Mouse (Mus musculus) yolk sac, embryonic 10.5 days (tissue): ENCODE measurements at regions not wholly inside any gene's neighbourhood (a gene's known extent, or its start where the extent isn't known, plus 50 kb on each side); places are given as distances from the start of the nearest gene placed in this dataset.
"Not testable (repeated sequence)": the region's sequence is repeated elsewhere in the genome, so short reads cannot be mapped to it uniquely, and the experiment has no call there.

Experiments used
- DNase-seq: peaks from one replicate; pipeline ENCODE4 v3.0.0-alpha.2; 2017; ENCODE audit warnings: low spot score

DNA sequence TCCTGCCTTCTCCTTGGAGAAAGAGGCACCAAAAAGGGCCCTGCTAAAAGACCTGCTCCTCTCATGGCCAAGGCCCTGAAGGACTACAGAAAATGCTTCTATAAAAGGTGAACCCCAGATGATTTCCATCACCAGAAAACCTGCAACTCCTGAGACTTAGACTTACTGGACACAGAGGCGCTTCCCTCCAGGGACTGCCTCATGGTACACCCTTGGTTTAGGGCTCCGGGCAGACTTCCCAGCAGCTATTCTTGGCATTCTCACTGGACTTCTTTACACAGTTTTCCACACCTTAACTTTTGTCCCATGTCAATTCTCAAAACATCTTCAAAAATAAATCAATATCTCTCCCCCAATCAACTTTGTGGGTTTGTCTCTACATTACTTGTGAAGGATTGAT, 393.2 kb downstream of the Gpm6a start:
- peak; percentile 5 for DNase-seq

DNA sequence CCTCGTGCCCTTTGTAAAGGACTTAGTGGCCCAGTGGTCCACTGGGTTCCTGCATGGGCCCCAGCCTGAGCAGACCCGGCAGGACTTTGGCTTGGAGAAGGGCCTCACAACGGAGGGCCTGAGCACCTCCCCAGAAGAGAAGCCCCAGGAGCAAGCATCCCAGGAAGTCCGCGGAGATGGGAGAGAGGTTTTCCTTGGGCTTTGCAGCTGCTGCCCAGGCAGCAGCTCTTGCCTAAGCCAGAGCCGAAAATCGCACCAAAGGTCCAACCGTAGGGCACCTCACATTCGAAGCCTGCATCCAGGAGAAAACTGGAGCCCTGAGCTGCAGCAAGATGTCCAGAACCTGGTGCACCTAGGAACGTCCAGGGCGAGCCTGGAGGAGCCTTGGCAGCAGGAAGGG, 405.2 kb downstream of the Gpm6a start:
- DNase-seq = not testable (repeated sequence)

DNA sequence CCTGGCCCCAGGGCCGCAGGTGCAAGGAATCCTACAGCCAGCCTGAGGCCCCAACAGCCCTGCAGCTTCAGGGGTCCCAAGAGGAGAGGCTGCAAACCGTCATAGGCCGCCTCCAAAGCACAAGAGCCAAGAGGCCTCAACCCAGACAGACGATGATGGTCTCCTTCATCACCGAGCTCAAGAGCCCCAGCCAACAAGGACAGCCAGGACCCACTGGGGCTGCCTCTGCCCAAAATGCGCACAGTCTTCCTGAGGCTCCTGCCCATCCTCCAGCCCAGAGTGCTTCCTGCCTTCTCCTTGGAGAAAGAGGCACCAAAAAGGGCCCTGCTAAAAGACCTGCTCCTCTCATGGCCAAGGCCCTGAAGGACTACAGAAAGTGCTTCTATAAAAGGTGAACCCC, 412.8 kb downstream of the Gpm6a start:
- not testable (repeated sequence) for DNase-seq

DNA sequence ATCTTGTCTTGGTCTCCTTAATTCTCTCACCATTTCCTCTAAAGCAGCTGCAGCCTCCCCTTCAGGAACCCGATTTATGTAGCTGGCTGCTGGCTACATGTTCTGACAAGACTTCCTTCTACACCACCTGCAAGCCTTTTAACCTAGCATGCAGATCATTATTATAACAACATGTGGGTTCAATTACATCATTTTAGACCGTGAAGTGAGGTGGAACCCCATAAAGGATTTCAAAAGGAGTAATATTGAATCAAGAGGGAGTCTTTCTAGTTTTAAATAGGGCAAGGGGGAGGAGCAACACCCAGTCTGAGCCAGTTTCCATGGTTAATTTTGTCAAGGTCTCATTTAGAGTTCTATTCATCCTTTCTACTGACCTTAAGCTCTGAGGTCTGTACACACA, 442.4 kb downstream of the Gpm6a start:
- no peak for DNase-seq

DNA sequence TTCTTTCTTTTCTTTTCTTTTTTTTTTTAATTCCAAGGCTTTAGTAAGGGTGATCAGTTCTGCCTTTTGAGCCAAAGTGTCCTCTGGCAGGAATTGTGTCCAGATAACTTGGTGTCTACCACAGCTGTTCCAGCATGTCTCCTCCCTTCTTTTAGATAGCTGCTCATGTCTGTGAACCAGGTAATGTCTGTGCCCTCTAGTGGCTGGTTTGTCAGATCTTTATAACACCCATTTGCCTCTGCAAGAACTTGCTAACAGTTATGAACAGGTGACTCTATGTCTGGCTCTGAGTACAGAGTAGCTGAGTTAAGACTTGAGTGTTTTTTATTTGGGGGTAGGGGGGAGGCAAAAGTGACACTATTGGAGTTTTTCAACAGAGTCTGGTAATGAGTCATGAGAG, 443.7 kb downstream of the Gpm6a start:
- no peak for DNase-seq

DNA sequence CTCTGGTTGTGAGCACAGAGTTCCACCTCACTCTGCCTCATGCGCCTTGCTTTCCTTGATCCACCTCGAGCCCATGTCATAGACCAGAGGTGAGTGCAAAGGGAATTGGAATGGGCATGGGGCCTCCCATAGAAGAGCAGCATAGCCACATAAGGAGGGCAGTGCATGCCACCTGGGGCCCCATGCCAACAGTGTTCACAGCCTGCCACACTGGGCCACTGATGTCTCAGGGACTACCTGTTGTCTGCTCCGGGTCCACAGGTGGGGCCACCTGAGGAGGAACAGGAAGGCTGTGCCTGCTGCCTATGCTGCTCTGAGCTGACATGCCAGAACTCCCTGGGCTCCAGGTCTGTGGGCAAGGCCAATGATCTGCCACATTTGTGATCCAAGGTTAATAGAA, 445.8 kb downstream of the Gpm6a start:
- no peak for DNase-seq

DNA sequence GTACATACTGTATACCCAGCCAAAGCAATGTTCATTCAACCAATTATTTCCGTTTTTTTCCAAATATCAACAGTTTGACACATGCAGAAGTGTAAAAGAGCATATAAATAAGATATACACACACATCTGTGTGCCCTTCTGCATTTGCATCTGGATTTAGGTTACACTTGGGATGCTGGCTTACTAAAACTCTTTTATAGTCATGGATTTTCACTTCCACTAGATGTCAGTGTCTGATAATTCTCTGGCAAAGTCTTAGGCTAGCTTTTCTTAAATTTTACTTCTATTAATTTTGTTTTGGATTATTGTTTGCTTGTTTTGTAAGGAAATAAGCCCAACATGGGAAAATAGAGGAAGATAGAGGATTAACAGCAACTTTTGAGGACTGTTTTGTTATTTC, 452.3 kb downstream of the Gpm6a start:
- DNase-seq = not testable (repeated sequence)
